Mouse (Mus musculus) frontal cortex, adult (tissue): ENCODE results near the gene Ttll13.
A peak's percentile ranks its signal among the peaks of the same experiment; 100 is the strongest.

ENCODE experiments used
- ATAC-seq: cut with Nextera tagmentation; 2 replicates; pipeline ENCODE4 v1.9.2; 2017; ENCODE audit warnings: mild to moderate bottlenecking, moderate library complexity, mixed read lengths; ENCODE audit not compliant: low TSS enrichment

Gene Ttll13

GRCm38 (mm10) chr7:80267764-80268163, 21.6 kb downstream of the Ttll13 start:
- no peak for ATAC-seq

GRCm38 (mm10) chr7:80268897-80269750, 22.9 kb downstream of the Ttll13 start, which contains the start of gene Vps33b:
Gene Vps33b, plus strand, starts transcription at chr7:80269649.
- ATAC-seq: peak; percentile 84

GRCm38 (mm10) chr7:80269751-80270255, 23.6 kb downstream of the Ttll13 start:
- no peak for ATAC-seq

- ATAC-seq: no peak
These were observed 27.3 kb downstream of the Ttll13 start for GRCm38 (mm10) chr7:80273456-80273855.

GRCm38 (mm10) chr7:80276374-80276773, 30.2 kb downstream of the Ttll13 start:
- no peak for ATAC-seq

- ATAC-seq: no peak
These were observed 33.9 kb downstream of the Ttll13 start for GRCm38 (mm10) chr7:80280032-80280431.

- no peak for ATAC-seq
These were observed 34.8 kb downstream of the Ttll13 start for GRCm38 (mm10) chr7:80280998-80281397.

GRCm38 (mm10) chr7:80281646-80282045, 35.5 kb downstream of the Ttll13 start:
- ATAC-seq: no peak

GRCm38 (mm10) chr7:80283226-80283918, 37.2 kb downstream of the Ttll13 start:
- no peak for ATAC-seq

- ATAC-seq: no peak
These were observed 38.2 kb downstream of the Ttll13 start for GRCm38 (mm10) chr7:80284391-80284790.

- ATAC-seq: no peak
These were observed 39.5 kb downstream of the Ttll13 start for GRCm38 (mm10) chr7:80285725-80286124.

- ATAC-seq: no peak
These were observed 41.6 kb downstream of the Ttll13 start for GRCm38 (mm10) chr7:80287736-80288135.

- ATAC-seq: peak; percentile 99
These were observed 48.0 kb downstream of the Ttll13 start, which contains the start of gene Prc1 for GRCm38 (mm10) chr7:80294062-80294763. Gene Prc1, plus strand, starts transcription at chr7:80294450.

GRCm38 (mm10) chr7:80294764-80295648, 48.8 kb downstream of the Ttll13 start:
- ATAC-seq: peak; percentile 24; the same call in 1 of the 2 replicates

- ATAC-seq: no peak
These were observed 50.3 kb downstream of the Ttll13 start for GRCm38 (mm10) chr7:80296462-80296861.

GRCm38 (mm10) chr7:80297041-80297440, 50.9 kb downstream of the Ttll13 start:
- ATAC-seq: no peak

- no peak for ATAC-seq
These were observed 52.6 kb downstream of the Ttll13 start for GRCm38 (mm10) chr7:80298754-80299153.

GRCm38 (mm10) chr7:80299568-80299967, 53.4 kb downstream of the Ttll13 start:
- no peak for ATAC-seq

GRCm38 (mm10) chr7:80301522-80301921, 55.3 kb downstream of the Ttll13 start:
- ATAC-seq: no peak

- ATAC-seq: no peak
These were observed 61.6 kb downstream of the Ttll13 start for GRCm38 (mm10) chr7:80307766-80308165.
